Mouse (Mus musculus): Measurements from ENCODE around the gene Serinc4. TPM values are rescaled to one million over a fixed set of nuclear protein-coding genes. Genes with fewer than 3 reads are reported as not detected.

The Serinc4 gene
- polyA plus RNA-seq, 1 experiment from 2014 or later: not detected

GRCm38 (mm10) chr2:121449545-121450011 lies 7.0 kb downstream of the Serinc4 start:
- Histone ChIP-seq H3K9me3 (ENCODE audit: low read length) (no peaks in the 10 kb centered on the region), H3K4me2 (ENCODE audit: low read depth, low read length) (peak overlapping the region; percentile 95), H3K9ac (replicated peaks) (peak overlapping the region; percentile 100), H3K4me1 (ENCODE audit: insufficient read depth) (peaks cover 23% of the 10 kb centered on the region), H3K4me3 (ENCODE audit: low read depth, low read length) (peak overlapping the region; percentile 99), H3K27ac (ENCODE audit: low read depth) (peak overlapping the region; percentile 97), H3K27me3 (ENCODE audit: insufficient read depth, low read length) (no peaks in the 10 kb centered on the region), H3K36me3 (replicated peaks; ENCODE audit: insufficient read depth, low read length) (peaks cover 24% of the 10 kb centered on the region)
- ATAC-seq (peak; percentile 16), DNase-seq (peak; percentile 65)
- WGBS (ENCODE audit: insufficient replicate concordance): under 1% methylated on average over 49 of the region's 54 CpGs
- no peak for TF ChIP-seq CTCF (IDR thresholded peaks at IDR 0.05; ENCODE audit: low read depth)
- TF ChIP-seq EP300 (IDR thresholded peaks at IDR 0.05; ENCODE audit: low read depth): no peak

GRCm38 (mm10) chr2:121448739-121449535 lies 7.6 kb downstream of the Serinc4 start, which contains the start of gene Serf2:
Serf2 (plus strand) TSS chr2:121449195.
- DNase-seq: peak; percentile 100

GRCm38 (mm10) chr2:121448136-121448535 lies 8.4 kb downstream of the Serinc4 start:
- H3K4me3 ChIP-seq (ENCODE audit: low read depth, low read length): peak overlapping the region; percentile 50
- H3K4me2 ChIP-seq (ENCODE audit: low read depth, low read length): peak overlapping the region; percentile 95
- WGBS (ENCODE audit: insufficient replicate concordance): 15% methylated on average over 9 of the region's 9 CpGs
- no peaks in the 10 kb centered on the region for H3K9me3 ChIP-seq (ENCODE audit: low read length)
- no peaks in the 10 kb centered on the region for H3K27me3 ChIP-seq (ENCODE audit: insufficient read depth, low read length)
- TF ChIP-seq CTCF (IDR thresholded peaks at IDR 0.05; ENCODE audit: low read depth): peak; percentile 42
- no peak for TF ChIP-seq EP300 (IDR thresholded peaks at IDR 0.05; ENCODE audit: low read depth)
- H3K36me3 ChIP-seq (replicated peaks; ENCODE audit: insufficient read depth, low read length): peaks cover 15% of the 10 kb centered on the region
- DNase-seq: peak; percentile 24
- H3K4me1 ChIP-seq (ENCODE audit: insufficient read depth): peaks cover 25% of the 10 kb centered on the region
- H3K9ac ChIP-seq (replicated peaks): peak overlapping the region; percentile 59
- peak overlapping the region; percentile 85 for H3K27ac ChIP-seq (ENCODE audit: low read depth)
- no peak for ATAC-seq

More at GRCm38 (mm10) chr2:121448739-121449535, 7.6 kb downstream of the Serinc4 start, which contains the start of gene Serf2:
- H3K9ac ChIP-seq (replicated peaks): peak within 1 kb of the TSS; percentile 100
- peak; percentile 98 for ATAC-seq
- H3K36me3 ChIP-seq (replicated peaks; ENCODE audit: insufficient read depth, low read length): peaks cover 22% of the 10 kb centered on the region
- H3K27me3 ChIP-seq (ENCODE audit: insufficient read depth, low read length): no peaks in the 10 kb centered on the region
- peaks cover 23% of the 10 kb centered on the region for H3K4me1 ChIP-seq (ENCODE audit: insufficient read depth)
- peak within 1 kb of the TSS; percentile 95 for H3K4me2 ChIP-seq (ENCODE audit: low read depth, low read length)
- no peaks in the 10 kb centered on the region for H3K9me3 ChIP-seq (ENCODE audit: low read length)
- peak within 1 kb of the TSS; percentile 97 for H3K27ac ChIP-seq (ENCODE audit: low read depth)
- TF ChIP-seq EP300 (IDR thresholded peaks at IDR 0.05; ENCODE audit: low read depth): no peak
- TF ChIP-seq CTCF (IDR thresholded peaks at IDR 0.05; ENCODE audit: low read depth): no peak
- H3K4me3 ChIP-seq (ENCODE audit: low read depth, low read length): peak within 1 kb of the TSS; percentile 99
- WGBS (ENCODE audit: insufficient replicate concordance): 3% methylated on average over 62 of the region's 74 CpGs

- no peak overlapping the region for H3K27ac ChIP-seq (ENCODE audit: low read depth)
- H3K4me1 ChIP-seq (ENCODE audit: insufficient read depth): peaks cover 33% of the 10 kb centered on the region
- H3K36me3 ChIP-seq (replicated peaks; ENCODE audit: insufficient read depth, low read length): peaks cover 6% of the 10 kb centered on the region; the same call in 1 of the 2 replicates
- no peaks in the 10 kb centered on the region for H3K9me3 ChIP-seq (ENCODE audit: low read length)
- no peak overlapping the region for H3K4me2 ChIP-seq (ENCODE audit: low read depth, low read length)
- 59% methylated on average over 3 of the region's 3 CpGs for WGBS (ENCODE audit: insufficient replicate concordance)
- TF ChIP-seq CTCF (IDR thresholded peaks at IDR 0.05; ENCODE audit: low read depth): no peak
- H3K27me3 ChIP-seq (ENCODE audit: insufficient read depth, low read length): no peaks in the 10 kb centered on the region
- H3K4me3 ChIP-seq (ENCODE audit: low read depth, low read length): no peak overlapping the region
- DNase-seq: no peak
- H3K9ac ChIP-seq (replicated peaks): no peak overlapping the region
- ATAC-seq: no peak
Measured at GRCm38 (mm10) chr2:121447006-121447405, 9.6 kb downstream of the Serinc4 start.

- H3K9ac ChIP-seq (replicated peaks): no peak overlapping the region
- no peak overlapping the region for H3K4me2 ChIP-seq (ENCODE audit: low read depth, low read length)
- DNase-seq: no peak
- no peak overlapping the region for H3K27ac ChIP-seq (ENCODE audit: low read depth)
- TF ChIP-seq CTCF (IDR thresholded peaks at IDR 0.05; ENCODE audit: low read depth) (no peak), EP300 (IDR thresholded peaks at IDR 0.05; ENCODE audit: low read depth) (no peak)
- no peaks in the 10 kb centered on the region for H3K9me3 ChIP-seq (ENCODE audit: low read length)
- peaks cover 37% of the 10 kb centered on the region for H3K4me1 ChIP-seq (ENCODE audit: insufficient read depth)
- peaks cover 4% of the 10 kb centered on the region; the same call in 1 of the 2 replicates for H3K36me3 ChIP-seq (replicated peaks; ENCODE audit: insufficient read depth, low read length)
- no peaks in the 10 kb centered on the region for H3K27me3 ChIP-seq (ENCODE audit: insufficient read depth, low read length)
- H3K4me3 ChIP-seq (ENCODE audit: low read depth, low read length): no peak overlapping the region
- WGBS (ENCODE audit: insufficient replicate concordance): 79% methylated on average over 4 of the region's 4 CpGs
- no peak for ATAC-seq
Measured at GRCm38 (mm10) chr2:121446506-121446905, 10.1 kb downstream of the Serinc4 start.

- no peaks in the 10 kb centered on the region for H3K27me3 ChIP-seq (ENCODE audit: insufficient read depth, low read length)
- ATAC-seq (no peak), DNase-seq (no peak)
- H3K36me3 ChIP-seq (replicated peaks; ENCODE audit: insufficient read depth, low read length): no peaks in the 10 kb centered on the region
- H3K4me3 ChIP-seq (ENCODE audit: low read depth, low read length): no peak overlapping the region
- TF ChIP-seq CTCF (IDR thresholded peaks at IDR 0.05; ENCODE audit: low read depth) (no peak), EP300 (IDR thresholded peaks at IDR 0.05; ENCODE audit: low read depth) (no peak)
- H3K4me1 ChIP-seq (ENCODE audit: insufficient read depth): peaks cover 32% of the 10 kb centered on the region
- WGBS (ENCODE audit: insufficient replicate concordance): 71% methylated on average over 3 of the region's 3 CpGs
- H3K9me3 ChIP-seq (ENCODE audit: low read length): no peaks in the 10 kb centered on the region
- no peak overlapping the region for H3K4me2 ChIP-seq (ENCODE audit: low read depth, low read length)
- no peak overlapping the region for H3K9ac ChIP-seq (replicated peaks)
- no peak overlapping the region for H3K27ac ChIP-seq (ENCODE audit: low read depth)
Measured at GRCm38 (mm10) chr2:121445117-121445516, 11.5 kb downstream of the Serinc4 start.
